Mouse (Mus musculus) stomach, embryonic 15.5 days (tissue): ENCODE data around the gene Nisch. TPM values are rescaled to one million over a fixed set of nuclear protein-coding genes. Genes with fewer than 3 reads are reported as not detected.

Source experiments
- ATAC-seq: fragments of 200-750 bp; cut with Nextera tagmentation; 2 replicates; pipeline ENCODE4 v1.8.0; 2017; ENCODE audit warnings: low read depth, moderate number of reproducible peaks, moderate TSS enrichment; ENCODE audit not compliant: insufficient read depth, low FRiP score
- H3K27ac ChIP-seq: fragments of 300-500 bp; sonication (generic); 2 replicates; pipeline ENCODE4 v1.5.1; 2015; ENCODE audit warnings: mild to moderate bottlenecking, inconsistent platforms
- H3K27me3 ChIP-seq: fragments of 300-500 bp; sonication (generic); replicated peaks from 2 replicates; pipeline ENCODE4 v1.6.1; 2015; ENCODE audit warnings: inconsistent platforms
- H3K36me3 ChIP-seq: fragments of 300-500 bp; sonication (generic); 2 replicates; pipeline ENCODE4 v1.6.1; 2015; ENCODE audit warnings: inconsistent platforms
- H3K4me1 ChIP-seq: fragments of 300-500 bp; sonication (generic); 2 replicates; pipeline ENCODE4 v1.6.1; 2015; ENCODE audit warnings: inconsistent platforms
- H3K4me2 ChIP-seq: fragments of 300-500 bp; sonication (generic); 2 replicates; pipeline ENCODE4 v1.6.1; 2015; ENCODE audit warnings: mild to moderate bottlenecking, inconsistent platforms
- H3K4me3 ChIP-seq: fragments of 300-500 bp; sonication (generic); replicated peaks from 2 replicates; pipeline ENCODE4 v1.5.1; 2015; ENCODE audit warnings: inconsistent platforms
- H3K9ac ChIP-seq: fragments of 300-500 bp; sonication (generic); 2 replicates; pipeline ENCODE4 v1.6.1; 2015; ENCODE audit warnings: inconsistent platforms
- H3K9me3 ChIP-seq: fragments of 300-500 bp; sonication (generic); 2 replicates; pipeline ENCODE4 v1.6.1; 2016; ENCODE audit warnings: inconsistent platforms
- WGBS: fragments of 180-500 bp; shearing (Covaris S2); methylation state at CpG from one replicate; pipeline ENCODE4 v1.1.7; 2015; 5-methylcytosine and 5-hydroxymethylcytosine counted together
- polyA plus RNA-seq: library from polyadenylated mRNA; unstranded; fragments of >200 nt; fragmentation: Nextera tagmentation; extraction: Ambion mirVana; gene quantifications from 2 replicates; pipeline ENCODE4 v1.2.1, GENCODE M21; 2015

Nisch gene
- polyA plus RNA-seq, 1 experiment from 2014 or later: 319 TPM

- H3K4me3 ChIP-seq: no peak overlapping the region
- peaks cover 10% of the 10 kb centered on the region for H3K4me1 ChIP-seq
- no peaks in the 10 kb centered on the region for H3K27me3 ChIP-seq
- H3K36me3 ChIP-seq: peaks cover 39% of the 10 kb centered on the region
- H3K27ac ChIP-seq: no peak overlapping the region
- no peak for ATAC-seq
- H3K9me3 ChIP-seq: no peaks in the 10 kb centered on the region
- 89% methylated on average over 7 of the region's 7 CpGs for WGBS
- H3K9ac ChIP-seq: no peak overlapping the region
- no peak overlapping the region for H3K4me2 ChIP-seq
These were observed 17.1 kb downstream of the Nisch start for GRCm38 (mm10) chr14:31199599-31199998.

GRCm38 (mm10) chr14:31197547-31198516 lies 18.9 kb downstream of the Nisch start:
- Histone ChIP-seq H3K4me2 (no peak overlapping the region), H3K4me3 (no peak overlapping the region), H3K36me3 (peaks cover 26% of the 10 kb centered on the region), H3K9ac (no peak overlapping the region), H3K9me3 (no peaks in the 10 kb centered on the region), H3K27me3 (no peaks in the 10 kb centered on the region), H3K4me1 (0 out of 2 replicates have a peak, but pooled peaks cover 4% of the 10 kb centered on the region), H3K27ac (0 out of 2 replicates have a peak overlapping the region, but pooled peaks have one; percentile 14)
- 69% methylated on average over 16 of the region's 16 CpGs for WGBS
- no peak for ATAC-seq

GRCm38 (mm10) chr14:31195968-31196367 lies 20.8 kb downstream of the Nisch start:
- H3K9ac ChIP-seq: no peak overlapping the region
- H3K4me1 ChIP-seq: 0 out of 2 replicates have a peak, but pooled peaks cover 4% of the 10 kb centered on the region
- H3K9me3 ChIP-seq: no peaks in the 10 kb centered on the region
- no peak for ATAC-seq
- H3K27ac ChIP-seq: no peak overlapping the region
- no peaks in the 10 kb centered on the region for H3K27me3 ChIP-seq
- H3K4me3 ChIP-seq: no peak overlapping the region
- peaks cover 25% of the 10 kb centered on the region for H3K36me3 ChIP-seq
- no peak overlapping the region for H3K4me2 ChIP-seq

GRCm38 (mm10) chr14:31195521-31195920 lies 21.2 kb downstream of the Nisch start:
- WGBS: 91% methylated on average over 4 of the region's 4 CpGs
- Histone ChIP-seq H3K36me3 (peaks cover 29% of the 10 kb centered on the region), H3K4me3 (no peak overlapping the region), H3K4me2 (no peak overlapping the region), H3K27ac (no peak overlapping the region), H3K9me3 (no peaks in the 10 kb centered on the region), H3K4me1 (0 out of 2 replicates have a peak, but pooled peaks cover 4% of the 10 kb centered on the region), H3K27me3 (no peaks in the 10 kb centered on the region), H3K9ac (no peak overlapping the region)
- ATAC-seq: no peak

- no peak overlapping the region for H3K9ac ChIP-seq
- H3K27ac ChIP-seq: no peak overlapping the region
- ATAC-seq: no peak
- 68% methylated on average over 14 of the region's 14 CpGs for WGBS
- no peak overlapping the region for H3K4me2 ChIP-seq
- H3K4me3 ChIP-seq: no peak overlapping the region
- H3K27me3 ChIP-seq: no peaks in the 10 kb centered on the region
- H3K36me3 ChIP-seq: peaks cover 34% of the 10 kb centered on the region
- 0 out of 2 replicates have a peak, but pooled peaks cover 4% of the 10 kb centered on the region for H3K4me1 ChIP-seq
- no peaks in the 10 kb centered on the region for H3K9me3 ChIP-seq
These were observed 21.7 kb downstream of the Nisch start for GRCm38 (mm10) chr14:31194891-31195513.

GRCm38 (mm10) chr14:31194441-31194840 lies 22.3 kb downstream of the Nisch start:
- no peak overlapping the region for H3K4me2 ChIP-seq
- H3K27ac ChIP-seq: no peak overlapping the region
- no peak overlapping the region for H3K4me3 ChIP-seq
- no peak overlapping the region for H3K9ac ChIP-seq
- no peaks in the 10 kb centered on the region for H3K27me3 ChIP-seq
- no peaks in the 10 kb centered on the region for H3K9me3 ChIP-seq
- 84% methylated on average over 2 of the region's 2 CpGs for WGBS
- ATAC-seq: no peak
- peaks cover 40% of the 10 kb centered on the region for H3K36me3 ChIP-seq
- H3K4me1 ChIP-seq: 0 out of 2 replicates have a peak, but pooled peaks cover 4% of the 10 kb centered on the region

GRCm38 (mm10) chr14:31193791-31194190 lies 23.0 kb downstream of the Nisch start:
- Histone ChIP-seq H3K4me3 (no peak overlapping the region), H3K36me3 (peaks cover 46% of the 10 kb centered on the region), H3K4me2 (no peak overlapping the region), H3K9ac (no peak overlapping the region), H3K9me3 (no peaks in the 10 kb centered on the region), H3K27me3 (no peaks in the 10 kb centered on the region), H3K27ac (no peak overlapping the region), H3K4me1 (0 out of 2 replicates have a peak, but pooled peaks cover 4% of the 10 kb centered on the region)
- 74% methylated on average over 7 of the region's 7 CpGs for WGBS
- ATAC-seq: no peak

- no peak for ATAC-seq
- Histone ChIP-seq H3K27me3 (no peaks in the 10 kb centered on the region), H3K36me3 (peaks cover 63% of the 10 kb centered on the region), H3K4me3 (no peak overlapping the region), H3K9ac (no peak overlapping the region), H3K9me3 (no peaks in the 10 kb centered on the region), H3K27ac (no peak overlapping the region), H3K4me1 (0 out of 2 replicates have a peak, but pooled peaks cover 4% of the 10 kb centered on the region), H3K4me2 (no peak overlapping the region)
- 61% methylated on average over 2 of the region's 2 CpGs for WGBS
These were observed 24.8 kb downstream of the Nisch start for GRCm38 (mm10) chr14:31191936-31192335.

GRCm38 (mm10) chr14:31189348-31189747 lies 27.4 kb downstream of the Nisch start:
- H3K36me3 ChIP-seq: peaks cover 79% of the 10 kb centered on the region
- H3K4me3 ChIP-seq: no peak overlapping the region
- H3K27ac ChIP-seq: peak overlapping the region; percentile 33; the same call in 1 of the 2 replicates
- H3K4me2 ChIP-seq: no peak overlapping the region
- WGBS: 80% methylated on average over 3 of the region's 3 CpGs
- no peaks in the 10 kb centered on the region for H3K27me3 ChIP-seq
- H3K4me1 ChIP-seq: no peaks in the 10 kb centered on the region
- no peaks in the 10 kb centered on the region for H3K9me3 ChIP-seq
- ATAC-seq: no peak
- H3K9ac ChIP-seq: no peak overlapping the region

GRCm38 (mm10) chr14:31188771-31189181 lies 28.0 kb downstream of the Nisch start:
- H3K4me1 ChIP-seq: no peaks in the 10 kb centered on the region
- WGBS: 66% methylated on average over 6 of the region's 6 CpGs
- H3K9ac ChIP-seq: no peak overlapping the region
- H3K27ac ChIP-seq: peak overlapping the region; percentile 33; the same call in 1 of the 2 replicates
- H3K9me3 ChIP-seq: no peaks in the 10 kb centered on the region
- no peak overlapping the region for H3K4me3 ChIP-seq
- H3K36me3 ChIP-seq: peaks cover 84% of the 10 kb centered on the region
- no peaks in the 10 kb centered on the region for H3K27me3 ChIP-seq
- ATAC-seq: no peak
- H3K4me2 ChIP-seq: no peak overlapping the region

- Histone ChIP-seq H3K36me3 (peaks cover 96% of the 10 kb centered on the region), H3K9ac (no peak overlapping the region), H3K27me3 (no peaks in the 10 kb centered on the region), H3K4me1 (no peaks in the 10 kb centered on the region), H3K9me3 (no peaks in the 10 kb centered on the region), H3K27ac (no peak overlapping the region), H3K4me2 (no peak overlapping the region), H3K4me3 (no peak overlapping the region)
- ATAC-seq: no peak
- WGBS: 75% methylated on average over 4 of the region's 4 CpGs
These were observed 30.1 kb downstream of the Nisch start for GRCm38 (mm10) chr14:31186656-31187055.

GRCm38 (mm10) chr14:31184195-31184594 lies 32.6 kb downstream of the Nisch start:
- no peaks in the 10 kb centered on the region for H3K9me3 ChIP-seq
- H3K36me3 ChIP-seq: peaks cover 94% of the 10 kb centered on the region
- no peaks in the 10 kb centered on the region for H3K27me3 ChIP-seq
- no peak overlapping the region for H3K27ac ChIP-seq
- H3K4me2 ChIP-seq: no peak overlapping the region
- H3K4me1 ChIP-seq: no peaks in the 10 kb centered on the region
- H3K4me3 ChIP-seq: no peak overlapping the region
- no peak overlapping the region for H3K9ac ChIP-seq
- 89% methylated on average over 12 of the region's 12 CpGs for WGBS
- no peak for ATAC-seq
